Mouse (Mus musculus): ENCODE data around the gene Grb7. TPM values are rescaled to one million over a fixed set of nuclear protein-coding genes. Genes with fewer than 3 reads are reported as not detected.

Gene Grb7
- total RNA-seq, 2 experiments from 2014 or later, result 0.09 to 0.18 TPM

DNA sequence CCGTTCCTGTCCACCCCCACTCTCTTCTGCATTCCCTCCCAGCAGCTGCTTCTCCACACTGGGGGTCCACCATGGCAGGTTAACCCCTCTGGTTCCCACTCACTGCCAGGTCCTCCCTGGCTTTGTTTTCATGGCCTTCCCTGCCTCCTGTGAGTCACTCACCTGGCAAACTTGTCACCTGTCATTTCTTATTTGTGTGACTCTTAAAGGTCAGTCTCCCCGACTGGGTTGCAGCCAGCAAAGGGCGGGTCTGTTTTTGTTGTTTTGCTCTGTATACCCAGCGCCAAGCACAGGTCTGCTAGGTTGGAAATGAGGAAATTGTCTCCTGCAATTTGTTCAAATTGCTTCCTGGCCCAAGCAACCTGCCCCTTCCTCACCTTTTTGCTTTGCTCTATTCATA, 515 bp upstream of the Grb7 start:
- no peak for DNase-seq

DNA sequence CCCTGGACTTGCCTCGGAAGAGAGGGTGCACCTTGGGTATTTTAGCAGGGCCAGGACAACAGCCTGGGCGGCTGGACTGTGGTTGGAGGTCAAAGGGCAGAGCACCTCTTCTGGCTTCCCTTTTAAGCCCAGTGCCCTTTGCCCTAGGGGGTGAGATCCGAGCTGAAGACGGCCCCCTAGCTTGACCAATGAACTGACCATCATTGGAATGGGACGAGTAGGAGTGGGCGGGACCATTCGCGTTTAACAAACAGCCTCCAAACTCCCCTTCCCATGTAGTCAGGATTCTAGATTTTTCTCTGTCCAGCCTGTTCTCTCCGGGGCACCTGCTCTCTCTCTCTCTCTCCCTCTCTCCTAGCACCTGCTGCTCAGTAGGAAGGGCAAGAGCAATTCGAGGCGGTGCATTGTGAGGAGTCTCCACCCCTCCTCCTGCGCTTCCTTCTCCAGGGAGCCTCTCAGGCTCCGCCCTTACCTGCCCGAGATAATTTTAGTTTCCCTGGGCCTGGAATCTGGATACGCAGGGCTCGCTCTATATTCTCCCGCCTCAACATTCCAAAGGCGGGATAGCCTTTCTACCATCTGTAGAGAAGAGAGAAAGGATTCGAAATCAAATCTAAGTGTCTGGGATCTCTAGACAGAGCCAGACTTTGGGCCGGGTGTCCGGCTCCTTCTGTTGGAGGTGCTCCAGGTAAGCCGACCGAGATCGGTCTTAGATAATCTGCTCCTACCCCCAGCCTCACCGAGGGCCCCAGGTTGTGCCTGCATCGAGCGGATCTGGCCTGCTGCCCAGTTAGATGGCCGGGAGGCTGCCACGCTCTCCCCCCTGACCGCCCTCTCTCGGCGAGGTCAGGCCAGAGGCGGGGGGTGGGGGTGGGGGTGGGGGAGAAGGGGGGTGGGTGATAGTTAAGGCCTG, 624 bp downstream of the Grb7 start:
- DNase-seq, result no peak

DNA sequence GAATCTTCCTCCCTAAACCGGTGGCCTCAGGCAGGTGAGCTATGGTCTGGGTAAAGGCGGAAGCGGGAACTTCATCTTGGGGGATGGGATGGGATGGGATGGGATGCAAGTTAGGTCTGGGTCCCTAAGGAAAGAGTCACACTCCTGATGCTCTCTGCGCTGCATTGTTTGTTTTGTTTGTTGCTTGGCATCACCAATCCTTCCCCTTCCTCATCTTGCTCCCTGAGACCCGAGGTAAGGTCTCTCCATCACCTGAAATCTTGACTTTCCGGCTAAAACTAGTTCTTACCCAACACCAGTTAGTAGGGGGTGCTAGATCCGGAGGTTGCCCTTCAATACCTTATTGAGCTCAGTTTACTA, 1.3 kb downstream of the Grb7 start:
- DNase-seq, result no peak

DNA sequence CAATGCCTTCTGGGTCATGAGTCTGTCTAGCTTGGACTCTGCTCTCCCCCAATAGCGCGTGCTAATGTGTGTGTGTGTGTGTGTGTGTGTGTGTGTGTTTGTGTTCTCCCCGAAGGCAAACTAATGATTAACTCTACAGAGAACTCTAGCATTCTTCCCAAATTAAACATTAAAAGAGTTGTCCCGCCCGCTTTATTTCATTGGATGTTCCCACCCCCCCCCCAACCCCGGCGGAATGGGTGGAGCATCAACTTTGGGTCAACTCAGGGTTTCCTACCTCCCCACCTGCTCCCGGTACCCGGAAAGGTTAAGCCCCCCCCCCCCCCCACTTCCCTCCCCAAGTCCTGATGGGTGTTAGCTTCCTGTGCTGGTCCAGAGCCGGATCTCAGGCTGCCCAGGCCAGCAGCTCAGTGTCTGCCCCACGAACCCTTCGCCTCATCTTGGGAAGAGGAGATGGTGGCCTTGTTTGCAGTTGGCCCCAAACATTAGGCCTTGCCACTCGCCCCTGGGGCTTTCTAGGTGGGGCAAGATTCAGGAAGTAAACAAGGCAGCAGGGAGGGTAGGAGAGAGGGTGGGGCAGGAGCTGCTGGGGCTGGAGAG, 2.1 kb downstream of the Grb7 start:
- no peak for DNase-seq

DNA sequence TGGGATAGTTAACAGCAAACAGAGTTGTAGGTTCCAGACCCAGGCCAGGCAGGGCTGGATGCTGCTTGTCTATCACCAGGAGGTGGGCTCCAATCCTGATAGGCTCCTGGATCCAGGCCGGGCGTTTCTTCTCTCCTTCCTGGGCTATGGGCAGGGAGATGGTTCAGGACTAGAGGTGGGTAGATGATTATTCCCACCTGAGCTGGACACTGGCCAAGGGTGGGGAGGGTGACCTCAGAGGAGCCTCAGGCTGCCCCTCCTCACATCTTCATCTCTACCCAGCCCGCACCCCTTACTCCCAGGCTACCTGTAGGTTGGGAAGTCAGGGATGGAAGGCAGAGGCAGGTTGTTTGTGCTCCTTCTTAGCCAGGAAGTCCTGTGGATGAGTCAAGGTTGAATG, 3.2 kb downstream of the Grb7 start:
- DNase-seq, result no peak

DNA sequence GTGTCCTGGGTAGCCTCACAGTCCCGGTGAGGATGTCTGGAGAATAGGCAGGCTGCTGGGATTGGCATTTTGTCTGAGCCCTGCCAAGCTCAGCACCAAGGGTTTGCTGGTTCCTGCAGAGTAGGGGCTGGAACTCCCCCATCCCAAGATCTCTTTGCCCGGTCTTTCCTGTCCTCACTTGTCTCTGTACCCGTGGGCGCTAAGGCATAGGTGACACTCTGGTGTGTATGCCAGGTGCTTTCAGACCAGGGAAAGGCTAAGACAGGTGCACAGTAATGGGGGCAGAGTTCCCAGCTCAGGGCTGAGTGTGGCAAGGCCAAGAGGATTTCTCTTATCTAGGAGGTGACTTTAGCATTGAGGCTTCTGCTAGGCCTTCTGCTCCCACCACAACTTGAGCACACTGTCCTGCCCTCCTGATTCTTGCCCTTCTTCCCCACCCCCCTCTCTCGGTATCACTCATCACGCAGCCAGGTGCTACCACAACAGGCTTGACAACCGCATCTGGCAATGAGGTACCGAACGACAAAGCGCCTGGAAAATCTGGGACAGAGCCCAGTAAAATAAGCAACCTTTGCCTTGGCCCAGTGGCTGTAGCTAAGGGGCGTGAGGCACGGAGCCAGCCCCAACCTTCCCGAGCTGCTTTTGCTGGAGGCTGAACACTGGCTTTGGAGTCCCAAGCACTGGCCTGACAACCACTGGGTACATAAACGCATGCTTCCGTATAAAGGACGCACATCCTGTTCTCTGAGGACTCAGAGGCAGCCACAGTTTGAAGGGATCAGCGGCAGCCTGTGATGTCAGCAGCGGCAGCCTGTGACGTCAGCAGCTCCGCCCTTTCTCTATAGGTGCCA, 4.0 kb downstream of the Grb7 start:
- no peak for DNase-seq

DNA sequence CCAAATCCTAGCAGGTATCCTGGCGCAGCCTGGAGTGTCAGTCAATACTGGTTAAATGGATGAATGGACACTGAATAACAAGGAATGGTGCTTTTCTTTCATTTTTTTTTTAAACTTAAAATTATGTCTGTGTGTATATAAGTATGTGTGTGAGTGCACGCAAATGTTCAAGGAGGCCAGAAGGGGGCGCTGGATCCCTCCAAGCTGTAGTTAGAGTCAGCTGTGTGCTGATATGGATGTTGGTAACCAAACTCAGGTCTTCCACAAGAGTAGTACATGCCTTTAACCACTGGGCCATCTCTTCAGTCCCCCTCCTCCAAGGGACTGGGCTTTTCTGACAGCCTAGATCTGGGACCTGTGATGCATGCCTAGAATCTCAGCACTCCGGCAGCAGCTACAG, 9.3 kb downstream of the Grb7 start:
- DNase-seq, result no peak

DNA sequence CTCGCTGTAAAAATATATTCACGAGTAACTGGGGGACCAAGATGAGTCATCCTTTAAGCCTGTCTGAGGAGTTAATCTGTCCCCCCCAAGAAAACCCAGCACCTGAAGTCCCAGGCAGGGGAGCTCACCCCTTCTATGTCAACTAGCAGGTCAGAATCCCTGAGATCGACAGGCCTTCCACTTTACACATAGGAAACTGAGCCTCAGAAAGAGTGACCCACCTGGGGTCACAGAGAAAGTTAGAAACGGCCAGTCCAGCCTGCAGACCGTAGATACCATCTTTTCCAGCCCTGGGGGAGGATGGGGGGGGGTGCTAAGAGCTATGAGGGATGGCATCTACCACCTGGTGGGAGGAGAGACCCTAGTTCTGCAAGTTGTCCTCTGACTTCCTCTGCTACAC, 10.4 kb downstream of the Grb7 start:
- no peak for DNase-seq

DNA sequence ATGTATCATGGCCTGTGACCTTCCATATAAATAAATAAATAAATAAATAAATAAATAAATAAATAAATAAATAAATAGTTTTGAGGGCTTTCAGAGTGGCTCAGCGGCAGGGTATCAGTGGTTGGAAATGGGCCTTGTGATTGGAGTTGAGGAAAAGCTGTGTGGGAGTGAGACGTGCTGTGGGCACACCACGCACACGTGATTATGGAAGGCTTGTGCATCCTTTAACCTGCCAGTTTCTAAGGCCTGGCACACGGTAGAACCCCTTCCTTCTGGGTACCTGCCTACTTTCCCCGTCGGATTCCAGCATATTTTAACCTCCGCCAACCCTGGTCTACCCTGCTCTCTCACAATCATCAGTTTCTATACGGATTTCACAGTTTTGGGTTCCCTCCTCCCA, 10.8 kb downstream of the Grb7 start:
- DNase-seq, result no peak

DNA sequence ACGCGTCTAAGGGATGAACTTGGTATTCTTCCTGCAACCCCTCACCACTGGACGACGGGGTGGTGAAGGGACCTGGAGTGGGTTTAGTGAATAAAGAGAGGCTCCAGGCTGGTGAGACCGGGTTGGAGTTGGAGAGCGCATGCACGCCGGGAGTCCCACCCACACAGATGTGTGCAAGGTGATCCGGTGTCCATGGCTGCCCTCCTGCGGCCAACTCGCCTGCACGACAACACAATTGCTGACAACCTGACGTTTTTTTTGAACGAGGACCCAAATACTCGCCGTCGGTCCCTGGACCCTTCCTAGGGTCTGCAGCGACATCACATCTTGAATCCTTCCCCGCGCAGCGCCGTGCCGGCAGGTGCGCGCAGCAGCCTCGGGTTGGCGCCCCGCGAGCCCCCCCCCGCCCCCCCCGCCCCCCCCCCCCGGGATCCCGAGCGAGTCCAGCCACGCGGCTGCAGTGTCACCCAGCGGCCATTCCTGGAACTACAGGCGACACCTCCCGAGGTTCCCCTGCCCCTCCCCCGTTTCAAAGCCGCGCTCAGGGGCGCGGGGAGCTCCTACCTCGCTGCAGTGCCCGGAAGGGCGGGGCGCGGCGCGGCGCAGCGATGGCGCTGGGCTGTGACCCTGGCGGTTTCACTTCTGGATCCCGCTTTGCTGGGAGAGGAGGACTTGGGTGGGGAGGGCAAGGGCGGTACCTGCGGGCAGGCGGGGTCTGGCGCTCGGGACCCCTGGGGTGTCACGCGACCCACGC, 11.3 kb downstream of the Grb7 start:
- peak; percentile 89 for DNase-seq

DNA sequence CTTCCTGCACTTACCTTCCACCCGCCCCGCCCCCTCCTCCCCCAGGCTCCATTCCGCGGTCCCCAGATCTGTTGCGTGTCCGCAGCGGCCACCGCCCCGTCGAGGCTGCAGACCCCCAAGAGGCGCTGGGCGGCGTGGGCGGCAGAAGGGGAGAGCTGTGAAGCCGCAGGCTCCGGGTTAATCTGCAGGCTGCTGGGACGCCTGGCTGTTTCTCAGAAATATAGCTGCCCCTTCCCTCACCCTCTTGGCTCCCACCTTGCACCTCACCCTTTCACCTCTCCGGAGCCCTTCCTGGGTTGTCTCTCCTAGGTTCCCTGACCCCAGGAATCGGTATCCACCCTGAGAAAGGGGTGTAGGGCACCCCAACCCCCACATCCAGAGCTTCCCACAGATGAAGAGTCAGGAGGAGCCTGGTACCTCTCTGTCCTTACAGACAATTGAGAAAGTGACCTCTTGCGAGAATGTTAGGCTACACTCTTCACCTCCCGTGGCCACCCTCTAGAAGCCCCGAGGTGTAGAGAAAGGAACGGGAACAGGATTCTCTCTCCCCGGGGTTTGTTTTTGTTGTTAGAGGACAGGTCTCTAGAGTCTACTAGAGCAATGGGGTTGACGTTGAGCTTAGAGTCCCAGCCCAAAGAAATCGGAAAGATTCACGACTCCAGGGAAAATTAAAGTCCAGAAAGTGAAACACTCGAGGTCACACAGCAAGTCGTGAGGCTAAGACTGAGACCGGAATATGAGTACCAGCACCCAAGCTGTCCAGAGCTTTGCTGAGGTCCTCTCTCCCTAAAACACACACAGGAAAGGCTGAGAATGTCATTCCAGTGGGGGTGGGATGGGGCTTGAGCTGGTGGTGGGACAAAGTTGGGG, 12.2 kb downstream of the Grb7 start:
- no peak for DNase-seq

DNA sequence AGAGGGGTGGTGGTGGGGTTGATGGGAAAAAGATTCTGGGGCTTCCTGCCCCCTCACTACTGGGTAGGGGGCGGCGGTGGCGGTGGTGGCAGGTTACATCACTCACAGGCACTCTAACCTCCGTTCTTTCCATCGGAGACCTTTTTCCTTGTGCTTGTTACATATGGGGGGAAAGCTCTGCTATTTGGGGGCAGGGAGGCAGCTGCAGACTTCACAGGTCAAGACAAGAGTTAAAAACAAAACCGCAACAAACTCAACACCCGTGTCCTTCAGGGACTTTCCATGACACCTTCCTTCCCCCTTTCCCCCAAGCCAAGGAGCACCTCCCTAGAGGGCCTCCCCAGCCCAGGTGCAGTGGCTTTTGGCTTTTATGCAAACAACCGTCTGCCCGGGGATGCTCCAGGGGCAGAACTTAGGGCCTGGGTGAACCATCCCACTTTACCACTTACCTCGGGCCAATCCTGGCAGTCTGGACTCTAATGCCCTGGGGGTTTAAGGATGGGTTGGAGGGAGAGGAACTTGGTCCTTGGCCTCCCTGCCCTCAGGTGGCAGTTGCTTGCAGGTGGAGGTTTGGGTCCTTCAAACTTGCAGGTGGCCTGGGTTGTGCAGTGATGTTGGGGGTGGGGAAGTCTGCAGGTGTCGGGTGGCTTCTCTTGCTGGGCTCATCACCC, 13.0 kb downstream of the Grb7 start:
- DNase-seq, result no peak

DNA sequence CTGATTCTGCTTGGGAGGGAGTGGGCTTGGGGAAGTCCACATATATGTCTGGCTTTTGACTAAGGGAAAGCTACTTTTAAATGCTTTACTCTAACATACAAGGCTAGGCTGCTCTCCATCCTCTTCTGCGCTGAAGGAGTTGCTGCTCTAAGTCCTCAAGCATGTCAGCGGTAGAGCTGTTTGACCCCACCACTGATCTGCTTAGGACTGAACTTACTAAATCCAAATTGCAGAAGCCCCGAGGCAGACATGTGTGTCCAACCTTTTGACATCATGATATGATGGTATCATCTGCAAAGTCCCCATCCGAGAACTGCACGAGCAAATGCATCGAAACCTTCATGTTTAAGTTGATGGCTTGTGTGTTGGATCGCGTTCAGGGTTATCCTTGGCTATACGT, 13.7 kb downstream of the Grb7 start:
- DNase-seq, result no peak

DNA sequence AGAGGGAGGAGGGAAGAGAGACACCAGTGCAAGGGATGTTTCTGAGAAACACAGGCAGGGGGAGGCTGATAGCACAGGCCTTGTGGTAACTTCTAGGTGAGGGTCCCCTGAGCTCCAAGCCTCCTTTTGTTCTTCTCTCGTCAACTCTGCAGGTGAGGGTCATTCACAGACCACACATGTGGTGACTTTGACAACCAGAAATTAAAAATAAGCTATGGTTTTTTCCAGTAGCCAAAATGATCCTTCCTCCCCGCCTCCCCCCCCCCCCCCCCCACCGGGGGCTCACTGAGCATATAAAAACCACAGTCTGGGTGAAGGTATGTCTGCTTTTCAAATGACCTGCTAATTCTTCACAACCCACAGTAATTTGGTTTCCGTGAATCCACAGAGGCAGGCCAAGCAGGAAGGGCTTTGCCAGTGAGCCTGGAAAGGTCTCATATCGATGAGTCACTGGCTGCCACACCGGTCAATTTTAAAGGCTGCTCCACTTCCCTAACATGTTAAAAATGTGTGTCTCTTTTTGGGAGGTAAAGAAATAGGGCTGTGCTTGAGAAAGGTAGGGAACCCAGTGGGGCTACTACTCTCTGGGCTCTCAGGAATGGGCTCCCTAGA, 15.0 kb downstream of the Grb7 start:
- DNase-seq, result no peak

DNA sequence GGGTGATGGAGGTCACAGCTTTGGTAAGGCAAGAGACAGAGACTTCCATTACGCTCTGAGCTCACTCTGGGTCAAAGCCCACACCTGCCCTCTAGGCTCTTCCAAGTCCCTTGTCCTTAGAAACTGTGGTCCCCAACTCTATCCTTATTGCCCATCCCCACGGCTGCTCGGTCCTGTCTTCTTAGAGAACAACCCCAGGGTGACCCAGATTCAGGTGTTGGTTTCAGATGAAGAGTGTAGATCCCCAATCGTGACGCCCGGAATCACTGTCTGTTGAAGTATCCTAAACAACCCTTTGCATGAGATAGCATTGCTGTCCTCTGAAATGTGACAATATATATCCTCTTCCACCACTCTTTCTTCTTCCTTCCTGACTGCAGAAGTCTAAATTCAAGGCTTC, 16.1 kb downstream of the Grb7 start:
- no peak for DNase-seq

DNA sequence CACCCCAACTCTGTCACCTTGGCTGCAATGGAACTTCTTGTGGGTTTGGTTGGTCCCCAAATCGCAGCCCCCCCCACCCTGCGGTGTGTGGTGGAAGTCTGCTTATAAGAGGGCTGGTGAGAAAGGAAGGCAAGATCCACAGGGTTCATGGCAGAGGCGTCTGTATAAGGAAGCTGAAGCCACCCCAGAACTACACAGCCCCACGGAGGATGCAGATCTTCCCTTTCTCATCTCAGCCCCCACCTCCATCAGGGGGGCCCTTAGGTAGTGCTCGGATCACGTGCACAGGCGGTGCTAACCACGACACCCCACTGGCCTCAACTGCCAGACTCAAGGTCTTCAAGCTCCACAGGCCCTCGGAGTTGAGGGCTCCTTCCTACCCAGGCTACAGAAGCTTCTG, 17.7 kb downstream of the Grb7 start:
- no peak for DNase-seq

DNA sequence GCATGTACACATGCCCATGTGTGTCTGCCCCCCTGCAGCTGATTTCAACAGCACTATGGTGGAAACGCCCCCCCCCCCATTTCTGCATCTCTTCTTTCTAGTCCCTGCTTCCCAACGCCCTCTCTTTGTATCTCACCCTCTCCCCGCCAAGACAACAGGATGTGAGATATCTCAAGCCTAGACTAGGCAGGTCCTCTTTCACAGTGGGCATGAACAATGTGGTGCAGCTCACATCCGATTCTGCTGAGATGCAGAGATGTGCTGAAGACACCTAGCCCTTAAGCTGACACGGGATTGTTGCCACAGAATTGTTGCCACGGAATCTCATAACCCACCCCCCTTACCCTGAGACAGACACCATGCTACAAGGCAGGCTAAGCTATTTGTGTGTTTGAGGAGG, 18.3 kb downstream of the Grb7 start:
- no peak for DNase-seq

DNA sequence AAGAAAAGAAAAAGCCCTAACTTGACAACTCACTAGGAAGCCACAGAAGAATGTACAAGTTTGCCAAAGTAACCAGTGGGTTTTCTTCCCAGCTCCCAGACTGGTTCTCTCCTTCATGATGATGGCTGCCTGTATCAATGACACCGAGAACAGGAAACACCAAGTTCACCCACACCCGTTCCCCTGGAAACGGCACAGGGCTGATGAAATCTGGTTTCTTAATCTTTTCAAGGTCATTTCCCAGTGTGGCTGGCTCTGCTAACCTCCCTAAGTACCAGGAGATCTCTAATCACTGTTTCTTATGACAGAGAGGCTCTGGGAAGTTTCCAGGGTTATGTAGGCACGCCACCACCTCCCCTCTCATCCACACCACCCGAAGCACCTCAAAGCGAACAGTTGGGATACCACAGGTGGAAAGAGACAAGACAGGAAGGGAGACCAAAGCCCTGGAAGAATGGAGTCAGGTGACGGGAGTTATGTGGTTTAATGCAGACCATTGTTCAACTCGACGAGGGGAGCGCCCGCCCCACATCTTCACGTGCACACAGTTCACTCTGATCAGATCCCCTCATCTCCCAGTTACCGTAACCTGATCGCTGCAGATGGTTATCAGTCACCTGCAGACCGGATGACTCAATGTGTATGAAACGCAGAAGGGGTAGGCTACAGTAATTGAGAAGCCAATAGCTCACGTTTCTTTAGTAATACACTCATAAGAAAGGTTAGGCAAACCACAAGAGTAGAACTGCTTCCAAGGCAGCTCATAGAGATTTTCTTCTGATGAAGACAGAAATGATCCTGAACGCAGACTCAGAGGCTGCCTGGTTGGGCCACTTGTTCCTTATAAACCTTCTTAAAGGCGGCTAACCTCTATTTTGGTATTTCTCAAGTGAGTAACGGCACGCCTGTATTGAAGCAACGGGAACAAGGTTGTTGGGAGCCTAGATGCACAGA, 23.8 kb downstream of the Grb7 start:
- DNase-seq, result no peak

DNA sequence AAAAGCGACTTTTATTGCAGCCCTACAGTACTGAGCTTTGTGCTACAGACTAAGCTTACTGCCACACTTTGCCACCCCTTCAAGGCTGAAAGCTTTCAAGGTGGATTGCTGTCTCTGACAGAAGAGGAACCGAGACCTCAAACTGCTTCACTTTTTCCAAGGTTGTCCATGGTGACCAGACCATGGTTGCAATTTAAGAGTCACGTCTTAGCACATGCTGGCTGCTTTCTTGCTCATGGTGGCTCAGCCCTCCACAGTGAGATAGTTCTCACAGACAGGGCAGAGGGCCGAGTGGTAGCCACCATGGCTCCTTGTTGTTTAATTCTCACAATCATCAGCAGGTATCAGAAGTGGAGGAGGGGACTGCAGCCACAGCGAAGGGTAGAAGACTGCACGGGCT, 24.6 kb downstream of the Grb7 start:
- no peak for DNase-seq
